ENCODE assay signal across 8 mouse cellular contexts in genomic region chr11:102189461-102190436, GRCm38 (mm10). TPM values are rescaled to one million over a fixed set of nuclear protein-coding genes. Genes with fewer than 3 reads are reported as not detected.
DNase-seq lines count a peak whose midpoint lies in the region; ATAC-seq lines count a peak whose summit lies in the region.

TSS of gene G6pc3 (plus strand) at chr11:102189620.

- H3K27ac ChIP-seq in forebrain, embryonic 10.5 days: peak within 1 kb of the TSS; percentile 86
- peak within 1 kb of the TSS; percentile 34 to 60 for H3K27ac ChIP-seq in heart, embryonic 14.5 days (replicated peaks in 1 of 2; ENCODE audit: control insufficient read depth in 1 of 2, insufficient read depth in 1 of 2, low read depth in 2 of 2, low read length in 2 of 2)
- peak within 1 kb of the TSS; percentile 72 for H3K27ac ChIP-seq in liver, embryonic 12.5 days

- no peaks in the 10 kb centered on the region for H3K9me3 ChIP-seq in forebrain, embryonic 10.5 days
- H3K9me3 ChIP-seq in heart, embryonic 14.5 days (ENCODE audit: control insufficient read depth, low read length): no peaks in the 10 kb centered on the region
- no peaks in the 10 kb centered on the region for H3K9me3 ChIP-seq in liver, embryonic 12.5 days (replicated peaks)

- peak; percentile 81 for ATAC-seq in heart, embryonic 14.5 days (ENCODE audit: insufficient number of reproducible peaks, insufficient read depth, low FRiP score, low read depth)
- ATAC-seq in liver, embryonic 12.5 days: peak; percentile 62

- H3K9ac ChIP-seq in heart, embryonic 14.5 days (ENCODE audit: low read length): peak within 1 kb of the TSS; percentile 77
- H3K9ac ChIP-seq in liver, embryonic 12.5 days: peak within 1 kb of the TSS; percentile 72

- peak; percentile 39 to 53 for DNase-seq in CD8-positive naive resting alpha-beta T cell, adult 2 months (ENCODE audit: low read depth in 2 of 2, low spot score in 2 of 2)
- peak; percentile 88 for DNase-seq in c-Kit-positive CD71-negative TER-119-negative erythroid progenitor cells, embryonic 14.5 days (ENCODE audit: low read depth)
- DNase-seq in forebrain, embryonic 10.5 days (ENCODE audit: extremely low spot score, low spot score): peak; percentile 84
- DNase-seq in kidney, postnatal 14 days: peak; percentile 94
- DNase-seq in naive thymus-derived CD4-positive, alpha-beta T cell, adult 2 months (ENCODE audit: low read depth): peak; percentile 77
- peak; percentile 91 for DNase-seq in splenic B cell, adult 2 months (ENCODE audit: low read depth, low spot score)

- peaks cover 35% of the 10 kb centered on the region for H3K4me1 ChIP-seq in forebrain, embryonic 10.5 days
- H3K4me1 ChIP-seq in heart, embryonic 14.5 days (ENCODE audit: control insufficient read depth in 2 of 2, insufficient read depth in 2 of 2, low read length in 2 of 2): peaks cover 2 to 12% of the 10 kb centered on the region in 2 experiments; a peak in 3 of 4 replicates
- H3K4me1 ChIP-seq in liver, embryonic 12.5 days: peaks cover 39% of the 10 kb centered on the region

- 4% methylated on average over 50 of the region's 50 CpGs for WGBS in forebrain, embryonic 10.5 days
- WGBS in heart, embryonic 14.5 days: 2% methylated on average over 50 of the region's 50 CpGs
- WGBS in liver, embryonic 12.5 days (ENCODE audit: insufficient replicate concordance): 1% methylated on average over 49 of the region's 50 CpGs

- peak within 1 kb of the TSS; percentile 72 for H3K4me3 ChIP-seq in forebrain, embryonic 10.5 days
- H3K4me3 ChIP-seq in heart, embryonic 14.5 days (ENCODE audit: control insufficient read depth in 1 of 2, insufficient read depth in 1 of 2, low read depth in 1 of 2, low read length in 2 of 2): peak within 1 kb of the TSS; percentile 62 to 81
- H3K4me3 ChIP-seq in liver, embryonic 12.5 days: peak within 1 kb of the TSS; percentile 68

- H3K4me2 ChIP-seq in heart, embryonic 14.5 days (ENCODE audit: low read length): peak within 1 kb of the TSS; percentile 77
- peak within 1 kb of the TSS; percentile 95 for H3K4me2 ChIP-seq in liver, embryonic 12.5 days

- H3K27me3 ChIP-seq in forebrain, embryonic 10.5 days (ENCODE audit: poor library complexity, severe bottlenecking): no peaks in the 10 kb centered on the region
- no peaks in the 10 kb centered on the region for H3K27me3 ChIP-seq in heart, embryonic 14.5 days (ENCODE audit: control insufficient read depth, insufficient read depth, low read length)
- no peaks in the 10 kb centered on the region for H3K27me3 ChIP-seq in liver, embryonic 12.5 days (replicated peaks)
- H3K27me3 ChIP-seq in splenic B cell, adult 2 months (ENCODE audit: control insufficient read depth, insufficient read depth, low read length, poor library complexity, severe bottlenecking): no peaks in the 10 kb centered on the region

- peaks cover 30% of the 10 kb centered on the region for H3K36me3 ChIP-seq in forebrain, embryonic 10.5 days (replicated peaks)
- H3K36me3 ChIP-seq in heart, embryonic 14.5 days (ENCODE audit: control insufficient read depth, insufficient read depth, low read length): peaks cover 29% of the 10 kb centered on the region
- H3K36me3 ChIP-seq in liver, embryonic 12.5 days: peaks cover 28% of the 10 kb centered on the region
- H3K36me3 ChIP-seq in splenic B cell, adult 2 months (ENCODE audit: control insufficient read depth, insufficient read depth, low read length, poor library complexity, severe bottlenecking): no peaks in the 10 kb centered on the region

RNA-seq across cellular contexts. Expression of gene G6pc3, which starts in this region (rescaled TPM):
- 38.0 and 39.5 TPM in 2 replicates for polyA plus RNA-seq in forebrain, embryonic 10.5 days (2016; fragmentation: Nextera tagmentation; extraction: Ambion mirVana)
- 24.8 and 27.8 TPM in 2 replicates for polyA plus RNA-seq in heart, embryonic 14.5 days (2014; fragmentation: Nextera tagmentation; extraction: Ambion mirVana)
- polyA plus RNA-seq in liver, embryonic 12.5 days (2016; fragmentation: Nextera tagmentation; extraction: Ambion mirVana): 18.0 and 19.7 TPM in 2 replicates

Comparison
In these comparisons a context has a peak if more than half of its experiments do, and no peak if none do; other contexts are left out.
1. Peak in every context shown above with its lines: DNase-seq, ATAC-seq, H3K4me3 ChIP-seq and H3K27ac ChIP-seq.